Mouse (Mus musculus): Measurements from ENCODE around the gene Olfr154.
"Not testable (repeated sequence)": the region's sequence is repeated elsewhere in the genome, so short reads cannot be mapped to it uniquely, and the experiment has no call there.

Gene Olfr154

DNA sequence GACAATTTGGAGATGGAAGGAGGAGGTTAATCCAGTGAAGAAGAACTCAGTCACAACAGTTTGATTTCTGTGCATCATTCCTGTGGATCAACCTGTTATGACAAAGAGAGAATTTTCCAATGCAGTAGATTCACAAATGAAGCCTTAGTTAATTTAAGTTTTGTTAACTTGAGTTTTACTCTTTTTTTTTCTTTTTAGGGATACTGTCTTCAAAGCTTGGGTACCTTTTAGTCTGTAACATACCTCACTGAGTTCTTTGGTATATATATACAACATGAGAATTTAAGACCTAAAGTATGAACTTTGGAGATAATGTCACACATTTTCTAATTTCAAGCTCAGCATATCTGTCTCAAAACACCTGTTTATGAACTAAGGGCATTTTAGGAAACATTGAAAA lies at the start of gene Olfr154:
Gene Olfr154 (minus strand): TSS at position 101 of the 400 bp plus-strand sequence.
- DNase-seq, result not testable (repeated sequence)

DNA sequence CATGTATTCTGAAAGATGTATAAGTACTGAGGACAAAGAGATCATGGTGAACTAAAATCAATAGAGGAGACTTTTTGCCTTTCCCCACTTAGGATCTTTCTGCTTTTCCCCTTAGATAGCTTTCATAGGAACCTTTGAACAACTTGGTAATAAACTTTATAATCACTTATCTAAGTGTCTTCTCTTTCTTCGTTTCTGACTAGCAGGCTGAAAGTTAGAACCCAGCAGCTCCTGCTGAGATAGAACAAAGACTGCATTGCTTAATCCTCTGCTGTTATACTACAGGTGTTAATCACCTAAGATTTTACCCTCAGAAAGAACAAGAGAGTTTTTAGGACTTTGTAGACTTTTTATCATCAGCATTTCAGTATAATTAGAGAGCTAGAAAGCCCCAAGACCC lies 46.9 kb upstream of the Olfr154 start:
- no peak for DNase-seq

DNA sequence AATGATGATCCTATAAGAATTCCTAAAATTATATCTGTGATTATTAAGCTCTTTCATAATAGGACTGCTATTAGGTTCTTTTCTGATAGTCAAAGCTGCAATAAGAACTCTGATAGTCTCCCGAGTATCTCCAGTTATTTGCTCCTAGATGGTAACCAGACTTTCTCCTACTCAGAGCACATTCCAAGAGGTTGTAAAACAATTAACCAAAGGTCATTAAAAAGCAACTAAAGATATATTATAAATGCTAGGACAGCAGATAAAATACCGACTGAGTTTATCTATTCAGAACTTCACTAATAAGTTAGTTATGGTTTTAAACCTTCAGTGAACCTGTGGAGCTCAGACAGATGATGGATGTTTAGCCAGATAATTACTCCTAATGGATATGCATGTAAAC lies 46.4 kb upstream of the Olfr154 start:
- DNase-seq, result not testable (repeated sequence)

DNA sequence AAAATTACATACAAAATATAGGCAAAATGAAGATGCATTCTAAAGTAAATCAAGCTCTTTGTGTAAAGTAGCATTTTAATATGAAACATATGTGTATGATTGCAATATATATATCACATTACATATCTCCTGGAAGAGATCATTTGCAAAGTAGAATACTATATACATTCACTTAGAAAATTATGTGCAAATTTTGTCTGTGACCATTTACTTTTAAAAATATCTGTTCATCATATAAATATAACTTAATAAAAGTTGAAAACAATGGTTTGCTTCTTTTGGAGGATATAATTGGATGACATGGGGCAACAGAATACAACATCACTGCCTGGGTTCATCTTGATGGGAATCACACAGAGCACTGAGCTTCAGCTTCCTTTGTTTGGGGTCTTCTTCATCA lies 24.9 kb upstream of the Olfr154 start, which contains the start of gene Olfr1008:
Gene Olfr1008 (plus strand): TSS at position 301 of the 400 bp plus-strand sequence.
- DNase-seq, result no peak

DNA sequence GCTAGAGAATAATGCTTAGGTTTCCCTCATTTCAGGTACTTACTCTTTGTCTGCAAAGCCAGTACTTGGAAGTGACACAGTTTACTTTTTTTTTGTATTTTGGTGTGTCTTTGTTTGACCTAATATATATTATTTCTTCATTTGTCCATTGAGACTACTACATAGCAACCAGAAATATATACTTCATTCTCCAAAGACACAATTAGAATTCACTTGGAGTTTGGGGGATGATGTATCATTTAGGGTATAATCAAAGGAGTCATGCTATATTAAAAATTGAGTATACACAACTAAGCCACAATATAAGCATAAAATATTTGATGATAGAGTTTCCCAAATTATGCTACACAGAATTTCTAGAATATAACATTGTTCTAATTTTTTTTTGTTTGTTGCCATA lies 14.4 kb upstream of the Olfr154 start, which contains the start of gene Olfr1006:
Gene Olfr1006 (minus strand): TSS at position 101 of the 400 bp plus-strand sequence.
- no peak for DNase-seq

DNA sequence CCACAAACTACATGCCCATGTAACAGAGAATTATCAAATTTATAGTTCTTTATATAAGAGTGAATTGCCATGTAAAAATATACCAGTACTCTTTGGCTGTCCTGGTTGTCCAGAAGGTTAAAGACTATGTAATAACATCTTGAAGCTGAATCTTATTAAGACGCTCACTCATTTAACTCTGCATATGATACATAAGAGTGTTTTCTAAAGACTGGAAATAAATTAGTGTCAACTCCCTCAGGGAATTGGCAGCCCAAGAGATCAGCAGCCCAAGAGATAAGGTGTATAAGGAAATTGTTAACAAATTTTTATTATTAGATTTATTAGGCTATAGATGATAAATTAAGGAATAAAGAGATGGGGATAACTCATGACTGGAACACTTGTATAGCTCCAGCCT lies 13.7 kb downstream of the Olfr154 start, which contains the start of gene Olfr1002:
Gene Olfr1002 (minus strand): TSS at position 101 of the 400 bp plus-strand sequence.
- DNase-seq, result no peak

All from thymus, postnatal 14 days (tissue).